Comparison of ENCODE assay signal across 9 mouse cellular contexts in genomic region chr1:36949591-36950184, GRCm38 (mm10). TPM values are rescaled to one million over a fixed set of nuclear protein-coding genes. Genes with fewer than 3 reads are reported as not detected.
DNase-seq lines count a peak whose midpoint lies in the region; ATAC-seq and TF ChIP-seq lines count a peak whose summit lies in the region.
"Had no signal": no experiment of that assay in that cellular context is flagged by ENCODE, and none has a peak within 500 bp of the region (broad histone marks: within the 10 kb centered on the region; RNA-seq: fewer than 3 reads in every experiment).

No protein-coding gene starts in this region.

- no peak overlapping the region for H3K4me2 ChIP-seq in heart, embryonic 16.5 days (ENCODE audit: low read depth, low read length)
- H3K4me2 ChIP-seq: liver, embryonic 13.5 days had no signal

- H3K27ac ChIP-seq in heart, embryonic 16.5 days (ENCODE audit: low read length) = peak overlapping the region; percentile 32; the same call in 1 of the 2 replicates
- no peak overlapping the region for H3K27ac ChIP-seq in heart, embryonic 10.5 days
- H3K27ac ChIP-seq in gastrocnemius, adult 2 months = peak overlapping the region; percentile 75
- H3K27ac ChIP-seq: liver, embryonic 13.5 days had no signal

- no peaks in the 10 kb centered on the region; the same call in 1 of the 2 replicates for H3K4me1 ChIP-seq in heart, embryonic 16.5 days (ENCODE audit: control insufficient read depth, insufficient read depth, low read length)
- no peaks in the 10 kb centered on the region for H3K4me1 ChIP-seq in heart, embryonic 10.5 days

- no peak overlapping the region; the same call in 1 of the 2 replicates for H3K9ac ChIP-seq in heart, embryonic 16.5 days (ENCODE audit: low read length)
- H3K9ac ChIP-seq: liver, embryonic 13.5 days had no signal

- H3K36me3 ChIP-seq in heart, embryonic 16.5 days (ENCODE audit: control insufficient read depth, insufficient read depth) = no peaks in the 10 kb centered on the region
- no peaks in the 10 kb centered on the region for H3K36me3 ChIP-seq in heart, embryonic 10.5 days
- H3K36me3 ChIP-seq: liver, embryonic 13.5 days had no signal

- no peaks in the 10 kb centered on the region for H3K9me3 ChIP-seq in heart, embryonic 16.5 days (replicated peaks; ENCODE audit: control insufficient read depth, low read length)
- no peaks in the 10 kb centered on the region for H3K9me3 ChIP-seq in heart, embryonic 10.5 days
- H3K9me3 ChIP-seq: liver, embryonic 13.5 days had no signal

- intact Hi-C loops in gastrocnemius, adult 2 months (cut with DNase I) = no loop called here

- no peaks in the 10 kb centered on the region for H3K27me3 ChIP-seq in heart, embryonic 16.5 days (ENCODE audit: control insufficient read depth, insufficient read depth, low read length)
- H3K27me3 ChIP-seq in heart, embryonic 10.5 days (ENCODE audit: insufficient read depth, poor library complexity, severe bottlenecking) = no peaks in the 10 kb centered on the region
- H3K27me3 ChIP-seq: liver, embryonic 13.5 days had no signal

- H3K4me3 ChIP-seq in heart, embryonic 16.5 days (ENCODE audit: low read length) = no peak overlapping the region
- no peak overlapping the region for H3K4me3 ChIP-seq in heart, embryonic 10.5 days
- no peak overlapping the region for H3K4me3 ChIP-seq in gastrocnemius, adult 2 months
- H3K4me3 ChIP-seq: liver, embryonic 13.5 days had no signal

- 41% methylated on average over 7 of the region's 7 CpGs for WGBS in heart, embryonic 16.5 days
- 75% methylated on average over 7 of the region's 7 CpGs for WGBS in heart, embryonic 10.5 days

- DNase-seq in heart, embryonic 10.5 days (ENCODE audit: low spot score) = no peak
- DNase-seq in urinary bladder, postnatal 14 days (ENCODE audit: low spot score) = peak; percentile 24
- DNase-seq in urinary bladder, postnatal 4 days (ENCODE audit: low spot score in 2 of 2) = no peak
- peak; percentile 82 for DNase-seq in gastrocnemius, adult 2 months
- DNase-seq in testis, postnatal 14 days (ENCODE audit: low spot score) = peak; percentile 24
- no peak for DNase-seq in liver
- DNase-seq in frontal cortex, postnatal 10 days (ENCODE audit: low spot score in 2 of 2) = no peak
- DNase-seq: liver, embryonic 13.5 days had no signal

- peak; percentile 49 for ATAC-seq in heart, embryonic 16.5 days (replicated peaks; ENCODE audit: extremely low read depth, insufficient read depth, low FRiP score)

- TF ChIP-seq CTCF in gastrocnemius, adult 2 months (IDR thresholded peaks at IDR 0.05) = no peak

RNA-seq across cellular contexts. Expression of gene Tmem131, which starts 6.2 kb away (rescaled TPM):
- polyA plus RNA-seq in heart, embryonic 16.5 days (2015; fragmentation: Nextera tagmentation; extraction: Ambion mirVana) = 8.9 and 9.0 TPM in 2 replicates
- polyA plus RNA-seq in heart, embryonic 10.5 days (2016; fragmentation: Nextera tagmentation; extraction: Ambion mirVana) = 9.2 and 12.1 TPM in 2 replicates
- 10 to 100 TPM; 24.1 to 37.5 TPM for total RNA-seq in gastrocnemius, adult 2 months (2021)

Comparison
In these comparisons a context has a peak if more than half of its experiments do, and no peak if none do; other contexts are left out.
1. DNase-seq: peak in urinary bladder, postnatal 14 days (single experiment), gastrocnemius, adult 2 months (single experiment) and testis, postnatal 14 days (single experiment); none in heart, embryonic 10.5 days (single experiment), urinary bladder, postnatal 4 days (0 of 2), liver (single experiment) and frontal cortex, postnatal 10 days (0 of 2).